Mouse (Mus musculus): ENCODE measurements around the gene Slc38a8. TPM values are rescaled to one million over a fixed set of nuclear protein-coding genes. Genes with fewer than 3 reads are reported as not detected.

Gene Slc38a8
- total and polyA plus RNA-seq, 2 experiments from 2014 or later = not detected

DNA sequence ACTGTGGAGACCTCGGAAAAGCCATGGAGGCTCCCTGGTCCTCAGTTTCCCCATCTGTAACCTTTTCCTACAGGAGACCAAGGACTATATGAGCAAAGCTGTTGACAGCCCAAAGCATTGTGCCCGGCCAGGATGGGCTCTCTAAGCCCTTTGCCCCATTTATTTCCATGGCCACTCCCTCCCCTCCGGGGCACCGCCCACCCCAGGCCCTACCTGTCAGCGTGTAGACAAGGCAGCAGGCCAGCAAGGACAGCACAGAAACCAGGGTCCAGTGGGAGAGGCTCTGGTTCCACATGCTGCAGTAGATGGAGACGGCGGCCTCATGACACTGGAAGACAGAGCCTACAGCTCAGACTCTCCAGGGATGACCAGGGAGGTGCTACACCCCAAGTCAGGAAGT is 14.4 kb downstream of the Slc38a8 start:
- DNase-seq (ENCODE audit: low spot score) (no peak), ATAC-seq (ENCODE audit: insufficient read depth, low read depth) (no peak)
- no peak overlapping the region for H3K27ac ChIP-seq (ENCODE audit: low read depth)
- H3K4me2 ChIP-seq (ENCODE audit: low read depth, low read length) = no peak overlapping the region
- 76% methylated on average over 7 of the region's 7 CpGs for WGBS
- H3K36me3 ChIP-seq (replicated peaks; ENCODE audit: control insufficient read depth, insufficient read depth, low read length) = no peaks in the 10 kb centered on the region
- peaks cover 8% of the 10 kb centered on the region for H3K4me1 ChIP-seq (ENCODE audit: control insufficient read depth, insufficient read depth)
- H3K9ac ChIP-seq (replicated peaks; ENCODE audit: low read depth, low read length) = no peak overlapping the region
- 0 out of 2 replicates have a peak, but pooled peaks cover 5% of the 10 kb centered on the region for H3K27me3 ChIP-seq (ENCODE audit: control insufficient read depth, insufficient read depth, low read length)
- no peaks in the 10 kb centered on the region for H3K9me3 ChIP-seq (replicated peaks; ENCODE audit: control insufficient read depth, low read length)
- TF ChIP-seq CTCF (IDR thresholded peaks at IDR 0.05; ENCODE audit: low read depth) (no peak), EP300 (IDR thresholded peaks at IDR 0.05; ENCODE audit: low read depth) (no peak)
- no peak overlapping the region for H3K4me3 ChIP-seq (ENCODE audit: low read depth, low read length)

GRCm38 (mm10) chr8:119484145-119484896 is 17.2 kb downstream of the Slc38a8 start:
- no peak for TF ChIP-seq EP300 (IDR thresholded peaks at IDR 0.05; ENCODE audit: low read depth)
- TF ChIP-seq CTCF (IDR thresholded peaks at IDR 0.05; ENCODE audit: low read depth) = no peak
- Histone ChIP-seq H3K36me3 (replicated peaks; ENCODE audit: control insufficient read depth, insufficient read depth, low read length) (no peaks in the 10 kb centered on the region), H3K27me3 (ENCODE audit: control insufficient read depth, insufficient read depth, low read length) (0 out of 2 replicates have a peak, but pooled peaks cover 3% of the 10 kb centered on the region), H3K27ac (ENCODE audit: low read depth) (no peak overlapping the region), H3K4me3 (ENCODE audit: low read depth, low read length) (no peak overlapping the region), H3K9me3 (replicated peaks; ENCODE audit: control insufficient read depth, low read length) (no peaks in the 10 kb centered on the region), H3K4me2 (ENCODE audit: low read depth, low read length) (no peak overlapping the region), H3K4me1 (ENCODE audit: control insufficient read depth, insufficient read depth) (no peaks in the 10 kb centered on the region), H3K9ac (replicated peaks; ENCODE audit: low read depth, low read length) (no peak overlapping the region)
- no peak for DNase-seq (ENCODE audit: low spot score)
- ATAC-seq (ENCODE audit: insufficient read depth, low read depth) = no peak
- WGBS = 77% methylated on average over 11 of the region's 11 CpGs

- no peak for ATAC-seq (ENCODE audit: insufficient read depth, low read depth)
- Histone ChIP-seq H3K9ac (replicated peaks; ENCODE audit: low read depth, low read length) (no peak overlapping the region), H3K36me3 (replicated peaks; ENCODE audit: control insufficient read depth, insufficient read depth, low read length) (no peaks in the 10 kb centered on the region), H3K4me1 (ENCODE audit: control insufficient read depth, insufficient read depth) (no peaks in the 10 kb centered on the region), H3K9me3 (replicated peaks; ENCODE audit: control insufficient read depth, low read length) (no peaks in the 10 kb centered on the region), H3K4me2 (ENCODE audit: low read depth, low read length) (no peak overlapping the region), H3K4me3 (ENCODE audit: low read depth, low read length) (no peak overlapping the region), H3K27ac (ENCODE audit: low read depth) (no peak overlapping the region), H3K27me3 (ENCODE audit: control insufficient read depth, insufficient read depth, low read length) (peaks cover 3% of the 10 kb centered on the region; the same call in 1 of the 2 replicates)
- no peak for TF ChIP-seq EP300 (IDR thresholded peaks at IDR 0.05; ENCODE audit: low read depth)
- no peak for TF ChIP-seq CTCF (IDR thresholded peaks at IDR 0.05; ENCODE audit: low read depth)
- DNase-seq (ENCODE audit: low spot score) = no peak
- WGBS = 39% methylated on average over 5 of the region's 5 CpGs
Measured at GRCm38 (mm10) chr8:119478684-119479083, 22.8 kb downstream of the Slc38a8 start.

GRCm38 (mm10) chr8:119468091-119468490 is 33.4 kb downstream of the Slc38a8 start:
- Histone ChIP-seq H3K4me2 (ENCODE audit: low read depth, low read length) (no peak overlapping the region), H3K4me1 (ENCODE audit: control insufficient read depth, insufficient read depth) (no peaks in the 10 kb centered on the region), H3K27me3 (ENCODE audit: control insufficient read depth, insufficient read depth, low read length) (peaks cover 41% of the 10 kb centered on the region), H3K27ac (ENCODE audit: low read depth) (no peak overlapping the region), H3K9me3 (replicated peaks; ENCODE audit: control insufficient read depth, low read length) (no peaks in the 10 kb centered on the region), H3K36me3 (replicated peaks; ENCODE audit: control insufficient read depth, insufficient read depth, low read length) (no peaks in the 10 kb centered on the region), H3K4me3 (ENCODE audit: low read depth, low read length) (no peak overlapping the region), H3K9ac (replicated peaks; ENCODE audit: low read depth, low read length) (no peak overlapping the region)
- TF ChIP-seq EP300 (IDR thresholded peaks at IDR 0.05; ENCODE audit: low read depth) (no peak), CTCF (IDR thresholded peaks at IDR 0.05; ENCODE audit: low read depth) (no peak)
- DNase-seq (ENCODE audit: low spot score) (no peak), ATAC-seq (ENCODE audit: insufficient read depth, low read depth) (no peak)
- WGBS = 81% methylated on average over 8 of the region's 8 CpGs

GRCm38 (mm10) chr8:119466794-119467193 is 34.7 kb downstream of the Slc38a8 start:
- Histone ChIP-seq H3K36me3 (replicated peaks; ENCODE audit: control insufficient read depth, insufficient read depth, low read length) (no peaks in the 10 kb centered on the region), H3K9me3 (replicated peaks; ENCODE audit: control insufficient read depth, low read length) (no peaks in the 10 kb centered on the region), H3K27me3 (ENCODE audit: control insufficient read depth, insufficient read depth, low read length) (peaks cover 46% of the 10 kb centered on the region), H3K27ac (ENCODE audit: low read depth) (no peak overlapping the region), H3K4me1 (ENCODE audit: control insufficient read depth, insufficient read depth) (no peaks in the 10 kb centered on the region), H3K9ac (replicated peaks; ENCODE audit: low read depth, low read length) (no peak overlapping the region), H3K4me2 (ENCODE audit: low read depth, low read length) (no peak overlapping the region), H3K4me3 (ENCODE audit: low read depth, low read length) (no peak overlapping the region)
- 82% methylated on average over 10 of the region's 10 CpGs for WGBS
- no peak for ATAC-seq (ENCODE audit: insufficient read depth, low read depth)
- TF ChIP-seq CTCF (IDR thresholded peaks at IDR 0.05; ENCODE audit: low read depth) (no peak), EP300 (IDR thresholded peaks at IDR 0.05; ENCODE audit: low read depth) (no peak)
- no peak for DNase-seq (ENCODE audit: low spot score)

DNA sequence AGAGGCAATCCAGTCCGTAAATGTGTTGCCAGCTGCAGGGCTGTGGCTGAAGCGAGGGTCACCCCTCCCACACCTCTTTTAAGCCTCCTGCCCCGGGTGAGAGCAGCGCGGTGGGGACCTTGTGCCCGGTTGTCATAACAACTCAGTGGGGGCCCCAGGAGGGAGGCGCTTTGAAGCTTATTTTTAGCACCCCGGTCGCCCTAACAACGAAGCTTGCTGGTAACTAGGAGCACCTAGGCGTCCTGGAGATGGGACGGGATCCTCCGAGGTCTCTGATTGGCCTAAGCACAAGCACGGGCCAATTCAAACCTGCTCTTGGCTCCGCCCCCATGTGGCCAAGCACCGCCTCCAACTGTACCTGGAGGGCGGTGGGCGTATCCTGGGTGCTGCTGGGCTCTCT is 35.4 kb downstream of the Slc38a8 start:
- no peaks in the 10 kb centered on the region for H3K9me3 ChIP-seq (replicated peaks; ENCODE audit: control insufficient read depth, low read length)
- DNase-seq (ENCODE audit: low spot score) = no peak
- H3K36me3 ChIP-seq (replicated peaks; ENCODE audit: control insufficient read depth, insufficient read depth, low read length) = no peaks in the 10 kb centered on the region
- no peak overlapping the region for H3K27ac ChIP-seq (ENCODE audit: low read depth)
- peak overlapping the region; percentile 28; the same call in 1 of the 2 replicates for H3K4me2 ChIP-seq (ENCODE audit: low read depth, low read length)
- no peak overlapping the region for H3K4me3 ChIP-seq (ENCODE audit: low read depth, low read length)
- no peak for TF ChIP-seq CTCF (IDR thresholded peaks at IDR 0.05; ENCODE audit: low read depth)
- TF ChIP-seq EP300 (IDR thresholded peaks at IDR 0.05; ENCODE audit: low read depth) = no peak
- H3K27me3 ChIP-seq (ENCODE audit: control insufficient read depth, insufficient read depth, low read length) = peaks cover 52% of the 10 kb centered on the region
- ATAC-seq (ENCODE audit: insufficient read depth, low read depth) = no peak
- H3K9ac ChIP-seq (replicated peaks; ENCODE audit: low read depth, low read length) = no peak overlapping the region
- no peaks in the 10 kb centered on the region for H3K4me1 ChIP-seq (ENCODE audit: control insufficient read depth, insufficient read depth)
- WGBS = 5% methylated on average over 18 of the region's 18 CpGs
